14 mouse cellular contexts compared by ENCODE assay signal in genomic region chr2:157314310-157314709, GRCm38 (mm10). TPM values are rescaled to one million over a fixed set of nuclear protein-coding genes. Genes with fewer than 3 reads are reported as not detected.
DNase-seq lines count a peak whose midpoint lies in the region; ATAC-seq and TF ChIP-seq lines count a peak whose summit lies in the region.
"Had no signal": no experiment of that assay in that cellular context is flagged by ENCODE, and none has a peak within 500 bp of the region (broad histone marks: within the 10 kb centered on the region; RNA-seq: fewer than 3 reads in every experiment).

No protein-coding gene starts in this region.

- no peak overlapping the region for H3K4me3 ChIP-seq in kidney, embryonic 14.5 days (ENCODE audit: low read length)
- no peak overlapping the region for H3K4me3 ChIP-seq in forebrain, embryonic 13.5 days

- H3K27ac ChIP-seq in kidney, embryonic 14.5 days (ENCODE audit: low read depth, low read length) = no peak overlapping the region
- peak overlapping the region; percentile 78 for H3K27ac ChIP-seq in forebrain, embryonic 13.5 days

- ATAC-seq in kidney, embryonic 14.5 days (ENCODE audit: low FRiP score, low TSS enrichment) = no peak
- ATAC-seq in forebrain, embryonic 13.5 days = no peak
- ATAC-seq: CD4-positive, CD25-positive, alpha-beta regulatory T cell, adult 4 months; intestine, postnatal 0 days had no signal

- H3K9ac ChIP-seq in kidney, embryonic 14.5 days (ENCODE audit: low read depth, low read length) = no peak overlapping the region
- H3K9ac ChIP-seq in forebrain, embryonic 13.5 days = no peak overlapping the region
- H3K9ac ChIP-seq: lung, embryonic 14.5 days had no signal

- H3K27me3 ChIP-seq in kidney, embryonic 14.5 days (ENCODE audit: control insufficient read depth, insufficient read depth, low read length) = no peaks in the 10 kb centered on the region
- H3K27me3 ChIP-seq in forebrain, embryonic 13.5 days = no peaks in the 10 kb centered on the region

- no peak overlapping the region for H3K4me2 ChIP-seq in kidney, embryonic 14.5 days (replicated peaks; ENCODE audit: low read depth, low read length)
- H3K4me2 ChIP-seq in forebrain, embryonic 13.5 days = no peak overlapping the region
- H3K4me2 ChIP-seq: lung, embryonic 14.5 days had no signal

- H3K9me3 ChIP-seq in kidney, embryonic 14.5 days (ENCODE audit: control insufficient read depth, low read length) = no peaks in the 10 kb centered on the region
- H3K9me3 ChIP-seq in forebrain, embryonic 13.5 days (replicated peaks) = no peaks in the 10 kb centered on the region

- 62% methylated on average over 7 of the region's 7 CpGs for WGBS in kidney, embryonic 14.5 days
- WGBS in forebrain, embryonic 13.5 days = 38% methylated on average over 7 of the region's 7 CpGs

- H3K36me3 ChIP-seq in kidney, embryonic 14.5 days (ENCODE audit: control insufficient read depth, insufficient read depth, low read length) = peaks cover 94% of the 10 kb centered on the region
- peaks cover 93% of the 10 kb centered on the region for H3K36me3 ChIP-seq in forebrain, embryonic 13.5 days (ENCODE audit: poor library complexity, severe bottlenecking)

- TF ChIP-seq POLR2A in brain, embryonic 14.5 days (IDR thresholded peaks at IDR 0.05; ENCODE audit: borderline replicate concordance, extremely low read depth, insufficient read depth, insufficient read length, poor library complexity, severe bottlenecking) = no peak

- peak; percentile 12 for DNase-seq in kidney, adult 18-20 months
- peak; percentile 64 for DNase-seq in brain, embryonic 14.5 days (ENCODE audit: low read depth)
- peak; percentile 18 to 30 for DNase-seq in kidney, postnatal 36 days
- no peak for DNase-seq in spleen, adult 12 weeks (ENCODE audit: low spot score)
- DNase-seq in urinary bladder, postnatal 4 days (ENCODE audit: low spot score in 2 of 2) = no peak
- no peak for DNase-seq in gastrocnemius, adult 18-20 months (ENCODE audit: low spot score)
- DNase-seq: lung, embryonic 14.5 days; right cerebral cortex, adult 18-20 months had no signal

- TF ChIP-seq CTCF in brain, embryonic 14.5 days (IDR thresholded peaks at IDR 0.05; ENCODE audit: borderline replicate concordance, extremely low read depth, insufficient read depth, insufficient read length) = no peak

- H3K4me1 ChIP-seq in kidney, embryonic 14.5 days (ENCODE audit: control insufficient read depth, insufficient read depth, low read length) = no peaks in the 10 kb centered on the region
- H3K4me1 ChIP-seq in forebrain, embryonic 13.5 days = peaks cover 43% of the 10 kb centered on the region

RNA-seq across cellular contexts. Expression of gene Ghrh, which starts 33.0 kb away (rescaled TPM):
- polyA plus RNA-seq in kidney, embryonic 14.5 days (2014; fragmentation: Nextera tagmentation; extraction: Ambion mirVana) = not detected in 2 replicates
- 2.1 and 2.8 TPM in 2 replicates for polyA plus RNA-seq in brain, embryonic 14.5 days (2012; rRNA removed)
- 2.5 TPM in 2 replicates for polyA plus RNA-seq in forebrain, embryonic 13.5 days (2015; fragmentation: Nextera tagmentation; extraction: Ambion mirVana)
- not detected for total RNA-seq in gastrocnemius, adult 18-20 months (2021)
- polyA plus RNA-seq: CD4-positive, CD25-positive, alpha-beta regulatory T cell, adult 4 months; heart, embryonic 14.5 days; limb, embryonic 11.5 days; lung, embryonic 14.5 days had no signal

RNA-seq across cellular contexts. Expression of gene Mroh8, which starts 35.0 kb away (rescaled TPM):
- polyA plus RNA-seq in kidney, embryonic 14.5 days (2014; fragmentation: Nextera tagmentation; extraction: Ambion mirVana) = 0.26 and 0.89 TPM in 2 replicates
- polyA plus RNA-seq in brain, embryonic 14.5 days (2012; rRNA removed) = 0.34 and 0.38 TPM in 2 replicates
- 0.64 and 0.72 TPM in 2 replicates for polyA plus RNA-seq in forebrain, embryonic 13.5 days (2015; fragmentation: Nextera tagmentation; extraction: Ambion mirVana)
- 1 to 10 TPM; 1.4 TPM for total RNA-seq in gastrocnemius, adult 18-20 months (2021)
- polyA plus RNA-seq: CD4-positive, CD25-positive, alpha-beta regulatory T cell, adult 4 months had no signal

RNA-seq across cellular contexts. Expression of gene Rpn2, which starts 35.5 kb away (rescaled TPM):
- 202 and 311 TPM in 2 replicates for polyA plus RNA-seq in kidney, embryonic 14.5 days (2014; fragmentation: Nextera tagmentation; extraction: Ambion mirVana)
- polyA plus RNA-seq in brain, embryonic 14.5 days (2012; rRNA removed) = 195 and 208 TPM in 2 replicates
- polyA plus RNA-seq in forebrain, embryonic 13.5 days (2015; fragmentation: Nextera tagmentation; extraction: Ambion mirVana) = 197 and 218 TPM in 2 replicates
- 10 to 100 TPM; 78.2 to 84.6 TPM for total RNA-seq in gastrocnemius, adult 18-20 months (2021)

RNA-seq across cellular contexts. Expression of gene Manbal, which starts 53.1 kb away (rescaled TPM):
- polyA plus RNA-seq in kidney, embryonic 14.5 days (2014; fragmentation: Nextera tagmentation; extraction: Ambion mirVana) = 38.2 and 62.2 TPM in 2 replicates
- 80.2 and 93.0 TPM in 2 replicates for polyA plus RNA-seq in brain, embryonic 14.5 days (2012; rRNA removed)
- polyA plus RNA-seq in forebrain, embryonic 13.5 days (2015; fragmentation: Nextera tagmentation; extraction: Ambion mirVana) = 89.9 and 95.2 TPM in 2 replicates
- total RNA-seq in gastrocnemius, adult 18-20 months (2021) = 10 to 100 TPM; 15.2 to 15.9 TPM

Comparison
In these comparisons a context has a peak if more than half of its experiments do, and no peak if none do; other contexts are left out.
1. DNase-seq: peak in kidney, adult 18-20 months (single experiment), brain, embryonic 14.5 days (single experiment) and kidney, postnatal 36 days (2 of 2); none in spleen, adult 12 weeks (single experiment), urinary bladder, postnatal 4 days (0 of 2) and gastrocnemius, adult 18-20 months (single experiment).